Mouse (Mus musculus) brain, embryonic 14.5 days (tissue): Measurements from ENCODE around the gene Rdh1.

Experiments
- CTCF ChIP-seq: fragments of 200-500 bp; IDR thresholded peaks from 2 replicates; pipeline ENCODE4 v1.5.1; 2012; ENCODE audit warnings: inconsistent platforms, mild to moderate bottlenecking, moderate library complexity, borderline replicate concordance; ENCODE audit not compliant: insufficient read depth, insufficient read length; ENCODE audit errors: extremely low read depth
- POLR2A ChIP-seq: fragments of 200-500 bp; IDR thresholded peaks from 2 replicates; pipeline ENCODE4 v1.6.1; 2012; ENCODE audit warnings: mild to moderate bottlenecking, inconsistent platforms, borderline replicate concordance; ENCODE audit not compliant: poor library complexity, insufficient read depth, insufficient read length, severe bottlenecking; ENCODE audit errors: extremely low read depth

GRCm38 (mm10) chr10:127710331-127710730 is 49.2 kb upstream of the Rdh1 start:
- TF ChIP-seq CTCF = no peak
- TF ChIP-seq POLR2A = no peak
